Mouse (Mus musculus) testis, adult 2 months (tissue): ENCODE results near the gene Tenm4.

Source experiments
- CTCF ChIP-seq: fragments of 200-500 bp; IDR thresholded peaks from 2 replicates; pipeline ENCODE4 v1.5.1; 2012; ENCODE audit warnings: low read depth, mild to moderate bottlenecking, inconsistent platforms, low read length, moderate library complexity; ENCODE audit not compliant: control insufficient read depth, insufficient read depth, insufficient replicate concordance
- POLR2A ChIP-seq: fragments of 200-500 bp; IDR thresholded peaks from 2 replicates; pipeline ENCODE4 v1.6.1; 2012; ENCODE audit warnings: low read depth, mild to moderate bottlenecking, inconsistent platforms, low read length, moderate library complexity; ENCODE audit not compliant: control insufficient read depth

DNA sequence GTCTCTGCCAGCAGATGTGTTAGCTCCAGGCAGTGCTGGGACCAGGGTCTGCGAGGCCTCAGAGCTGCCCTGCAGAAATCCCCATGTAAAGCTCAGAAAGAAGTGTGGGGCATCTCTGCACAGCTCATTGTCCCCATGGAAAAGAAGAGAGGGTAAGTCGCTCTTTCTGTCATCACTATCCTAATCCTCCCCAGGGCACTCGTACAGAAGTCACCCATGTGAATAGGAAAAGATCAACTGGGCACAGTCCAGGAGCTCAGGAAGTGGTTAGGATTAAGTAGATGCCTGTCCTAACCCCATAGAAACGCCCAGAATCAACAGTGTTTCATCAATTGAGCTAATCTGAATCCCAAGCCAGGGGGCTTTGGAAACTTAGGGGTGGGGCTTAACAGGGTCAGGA is 476.6 kb downstream of the Tenm4 start:
- no peak for TF ChIP-seq CTCF
- TF ChIP-seq POLR2A = no peak
